Mouse (Mus musculus): ENCODE results near the gene Pcp2. TPM values are rescaled to one million over a fixed set of nuclear protein-coding genes. Genes with fewer than 3 reads are reported as not detected.

The Pcp2 gene
- total and polyA plus RNA-seq, 3 experiments = 0.35 to 0.54 TPM; not detected in 1

GRCm38 (mm10) chr8:3656725-3657381 is 31.5 kb upstream of the Pcp2 start:
- no peaks in the 10 kb centered on the region for H3K9me3 ChIP-seq (replicated peaks; ENCODE audit: insufficient read depth, low read length)
- no peaks in the 10 kb centered on the region for H3K36me3 ChIP-seq (ENCODE audit: control insufficient read depth in 1 of 2, insufficient read depth in 2 of 2, low read length in 2 of 2)
- H3K27me3 ChIP-seq (ENCODE audit: control insufficient read depth in 1 of 2, insufficient read depth in 2 of 2, low read length in 2 of 2) = no peaks in the 10 kb centered on the region; a peak in 1 of 4 replicates
- no peak overlapping the region for H3K27ac ChIP-seq (ENCODE audit: control insufficient read depth, low read depth, low read length)
- DNase-seq (ENCODE audit: low read depth, low spot score) = no peak
- no peaks in the 10 kb centered on the region for H3K79me2 ChIP-seq (ENCODE audit: control insufficient read depth, insufficient read depth, low read length, poor library complexity)
- H3K9ac ChIP-seq (ENCODE audit: control insufficient read depth, low read depth, low read length, poor library complexity, severe bottlenecking) = no peak overlapping the region
- no peak for TF ChIP-seq POLR2AphosphoS5 (IDR thresholded peaks at IDR 0.05; ENCODE audit: borderline replicate concordance, low read depth, low read length)
- no peak for TF ChIP-seq UBTF (IDR thresholded peaks at IDR 0.05; ENCODE audit: borderline replicate concordance, insufficient read depth, low read depth, low read length)
- no peaks in the 10 kb centered on the region for H3K4me1 ChIP-seq (ENCODE audit: control insufficient read depth in 1 of 2, insufficient read depth in 2 of 2, low read length in 2 of 2)
- H3K4me3 ChIP-seq (ENCODE audit: control insufficient read depth in 1 of 2, insufficient read depth in 1 of 2, low read depth in 2 of 2, low read length in 2 of 2) = no peak overlapping the region

- H3K9ac ChIP-seq (ENCODE audit: control insufficient read depth, low read depth, low read length, poor library complexity, severe bottlenecking) = no peak within 1 kb of the TSS
- H3K4me3 ChIP-seq (ENCODE audit: control insufficient read depth in 1 of 2, insufficient read depth in 1 of 2, low read depth in 2 of 2, low read length in 2 of 2) = no peak within 1 kb of the TSS
- TF ChIP-seq MEF2A (IDR thresholded peaks at IDR 0.05; ENCODE audit: extremely low read depth, insufficient replicate concordance, low read depth, low read length, poor library complexity, severe bottlenecking) (no peak), E2F4 (IDR thresholded peaks at IDR 0.05; ENCODE audit: borderline replicate concordance, low read depth, low read length) (no peak), GATA1 (IDR thresholded peaks at IDR 0.05; ENCODE audit: low read depth, low read length) (no peak), ETS1 (IDR thresholded peaks at IDR 0.05; ENCODE audit: low read depth, low read length) (no peak), ZC3H11A (IDR thresholded peaks at IDR 0.05; ENCODE audit: low read depth, low read length) (no peak), BHLHE40 (IDR thresholded peaks at IDR 0.05; ENCODE audit: borderline replicate concordance, low read depth, low read length) (no peak), RCOR1 (IDR thresholded peaks at IDR 0.05; ENCODE audit: low read depth, low read length) (no peak), USF2 (IDR thresholded peaks at IDR 0.05; ENCODE audit: borderline replicate concordance in 1 of 2, insufficient read depth in 1 of 2, low read depth in 1 of 2, low read length in 2 of 2) (no peak), CHD1 (IDR thresholded peaks at IDR 0.05; ENCODE audit: low read depth, low read length) (no peak), POLR2A (IDR thresholded peaks at IDR 0.05; ENCODE audit: control insufficient read depth in 1 of 2, insufficient read depth in 1 of 2, low read depth in 1 of 2, low read length in 2 of 2, poor library complexity in 1 of 2) (no peak), MAZ (IDR thresholded peaks at IDR 0.05; ENCODE audit: low read depth, low read length) (no peak)
- H3K4me1 ChIP-seq (ENCODE audit: control insufficient read depth in 1 of 2, insufficient read depth in 2 of 2, low read length in 2 of 2) = no peaks in the 10 kb centered on the region
- no peak for DNase-seq (ENCODE audit: low read depth, low spot score)
- H3K27me3 ChIP-seq (ENCODE audit: control insufficient read depth in 1 of 2, insufficient read depth in 2 of 2, low read length in 2 of 2) = no peaks in the 10 kb centered on the region; a peak in 1 of 4 replicates
- H3K27ac ChIP-seq (ENCODE audit: control insufficient read depth, low read depth, low read length) = no peak within 1 kb of the TSS
- H3K79me2 ChIP-seq (ENCODE audit: control insufficient read depth, insufficient read depth, low read length, poor library complexity) = no peaks in the 10 kb centered on the region
- H3K9me3 ChIP-seq (replicated peaks; ENCODE audit: insufficient read depth, low read length) = no peaks in the 10 kb centered on the region
- H3K36me3 ChIP-seq (ENCODE audit: control insufficient read depth in 1 of 2, insufficient read depth in 2 of 2, low read length in 2 of 2) = no peaks in the 10 kb centered on the region
Measured at GRCm38 (mm10) chr8:3655526-3655925, 30.2 kb upstream of the Pcp2 start, which contains the start of gene Retn. TSS of gene Retn (plus strand) at chr8:3655770.
